Mouse (Mus musculus): ENCODE measurements around the gene Lman1l. TPM values are rescaled to one million over a fixed set of nuclear protein-coding genes. Genes with fewer than 3 reads are reported as not detected.

Gene Lman1l
- polyA plus RNA-seq, 1 experiment from 2014 or later, result not detected

- ATAC-seq (replicated peaks; ENCODE audit: low FRiP score, low TSS enrichment, low read depth) (no peak), DNase-seq (ENCODE audit: low spot score) (no peak)
- H3K9ac ChIP-seq (ENCODE audit: low read length), result no peak overlapping the region
- WGBS, result 18% methylated on average over 6 of the region's 6 CpGs
- H3K9me3 ChIP-seq (ENCODE audit: control insufficient read depth, low read length), result no peaks in the 10 kb centered on the region
- H3K4me2 ChIP-seq (ENCODE audit: low read length), result no peak overlapping the region
- H3K27ac ChIP-seq (ENCODE audit: low read depth), result 0 out of 2 replicates have a peak overlapping the region, but pooled peaks have one; percentile 22
- peaks cover 8% of the 10 kb centered on the region for H3K4me1 ChIP-seq (replicated peaks; ENCODE audit: control insufficient read depth, insufficient read depth, low read length)
- no peaks in the 10 kb centered on the region for H3K36me3 ChIP-seq (ENCODE audit: control insufficient read depth, insufficient read depth, low read length)
- H3K4me3 ChIP-seq (ENCODE audit: low read depth, low read length), result no peak overlapping the region
- H3K27me3 ChIP-seq (replicated peaks; ENCODE audit: control insufficient read depth, insufficient read depth, low read length), result no peaks in the 10 kb centered on the region
These were observed 30.3 kb upstream of the Lman1l start for GRCm38 (mm10) chr9:57650786-57651311.

GRCm38 (mm10) chr9:57650130-57650785 is 29.7 kb upstream of the Lman1l start:
- WGBS, result 94% methylated on average over 6 of the region's 6 CpGs
- no peaks in the 10 kb centered on the region for H3K9me3 ChIP-seq (ENCODE audit: control insufficient read depth, low read length)
- H3K9ac ChIP-seq (ENCODE audit: low read length), result no peak overlapping the region
- no peak for ATAC-seq (replicated peaks; ENCODE audit: low FRiP score, low TSS enrichment, low read depth)
- H3K4me2 ChIP-seq (ENCODE audit: low read length), result no peak overlapping the region
- no peak for DNase-seq (ENCODE audit: low spot score)
- H3K4me1 ChIP-seq (replicated peaks; ENCODE audit: control insufficient read depth, insufficient read depth, low read length), result peaks cover 11% of the 10 kb centered on the region
- H3K27me3 ChIP-seq (replicated peaks; ENCODE audit: control insufficient read depth, insufficient read depth, low read length), result no peaks in the 10 kb centered on the region
- no peak overlapping the region for H3K4me3 ChIP-seq (ENCODE audit: low read depth, low read length)
- H3K27ac ChIP-seq (ENCODE audit: low read depth), result no peak overlapping the region
- no peaks in the 10 kb centered on the region for H3K36me3 ChIP-seq (ENCODE audit: control insufficient read depth, insufficient read depth, low read length)

GRCm38 (mm10) chr9:57647286-57648108 is 26.9 kb upstream of the Lman1l start:
- WGBS, result 58% methylated on average over 4 of the region's 4 CpGs
- no peaks in the 10 kb centered on the region; the same call in 1 of the 2 replicates for H3K36me3 ChIP-seq (ENCODE audit: control insufficient read depth, insufficient read depth, low read length)
- no peak overlapping the region for H3K4me3 ChIP-seq (ENCODE audit: low read depth, low read length)
- ATAC-seq (replicated peaks; ENCODE audit: low FRiP score, low TSS enrichment, low read depth), result no peak
- no peaks in the 10 kb centered on the region for H3K9me3 ChIP-seq (ENCODE audit: control insufficient read depth, low read length)
- DNase-seq (ENCODE audit: low spot score), result no peak
- no peak overlapping the region for H3K4me2 ChIP-seq (ENCODE audit: low read length)
- H3K9ac ChIP-seq (ENCODE audit: low read length), result no peak overlapping the region
- peaks cover 28% of the 10 kb centered on the region for H3K4me1 ChIP-seq (replicated peaks; ENCODE audit: control insufficient read depth, insufficient read depth, low read length)
- H3K27me3 ChIP-seq (replicated peaks; ENCODE audit: control insufficient read depth, insufficient read depth, low read length), result no peaks in the 10 kb centered on the region
- no peak overlapping the region for H3K27ac ChIP-seq (ENCODE audit: low read depth)

GRCm38 (mm10) chr9:57646551-57647103 is 26.1 kb upstream of the Lman1l start:
- no peak for DNase-seq (ENCODE audit: low spot score)
- H3K9me3 ChIP-seq (ENCODE audit: control insufficient read depth, low read length), result no peaks in the 10 kb centered on the region
- 73% methylated on average over 12 of the region's 12 CpGs for WGBS
- H3K4me3 ChIP-seq (ENCODE audit: low read depth, low read length), result no peak overlapping the region
- H3K4me1 ChIP-seq (replicated peaks; ENCODE audit: control insufficient read depth, insufficient read depth, low read length), result peaks cover 29% of the 10 kb centered on the region
- H3K9ac ChIP-seq (ENCODE audit: low read length), result no peak overlapping the region
- H3K4me2 ChIP-seq (ENCODE audit: low read length), result no peak overlapping the region
- H3K27me3 ChIP-seq (replicated peaks; ENCODE audit: control insufficient read depth, insufficient read depth, low read length), result no peaks in the 10 kb centered on the region
- ATAC-seq (replicated peaks; ENCODE audit: low FRiP score, low TSS enrichment, low read depth), result no peak
- H3K36me3 ChIP-seq (ENCODE audit: control insufficient read depth, insufficient read depth, low read length), result peaks cover 7% of the 10 kb centered on the region
- no peak overlapping the region for H3K27ac ChIP-seq (ENCODE audit: low read depth)

GRCm38 (mm10) chr9:57644944-57645893 is 24.6 kb upstream of the Lman1l start:
- Histone ChIP-seq H3K4me2 (ENCODE audit: low read length) (peak overlapping the region; percentile 71), H3K9me3 (ENCODE audit: control insufficient read depth, low read length) (no peaks in the 10 kb centered on the region), H3K27me3 (replicated peaks; ENCODE audit: control insufficient read depth, insufficient read depth, low read length) (no peaks in the 10 kb centered on the region), H3K9ac (ENCODE audit: low read length) (peak overlapping the region; percentile 96), H3K36me3 (ENCODE audit: control insufficient read depth, insufficient read depth, low read length) (peaks cover 7% of the 10 kb centered on the region), H3K4me3 (ENCODE audit: low read depth, low read length) (peak overlapping the region; percentile 88), H3K27ac (ENCODE audit: low read depth) (peak overlapping the region; percentile 96), H3K4me1 (replicated peaks; ENCODE audit: control insufficient read depth, insufficient read depth, low read length) (peaks cover 34% of the 10 kb centered on the region)
- ATAC-seq (replicated peaks; ENCODE audit: low FRiP score, low TSS enrichment, low read depth) (peak; percentile 81), DNase-seq (ENCODE audit: low spot score) (peak; percentile 98)
- under 1% methylated on average over 57 of the region's 85 CpGs for WGBS

GRCm38 (mm10) chr9:57644442-57644943 is 23.9 kb upstream of the Lman1l start:
- peaks cover 7% of the 10 kb centered on the region for H3K36me3 ChIP-seq (ENCODE audit: control insufficient read depth, insufficient read depth, low read length)
- DNase-seq (ENCODE audit: low spot score) (no peak), ATAC-seq (replicated peaks; ENCODE audit: low FRiP score, low TSS enrichment, low read depth) (no peak)
- H3K27ac ChIP-seq (ENCODE audit: low read depth), result peak overlapping the region; percentile 96; the same call in 1 of the 2 replicates
- H3K4me2 ChIP-seq (ENCODE audit: low read length), result peak overlapping the region; percentile 71
- H3K9ac ChIP-seq (ENCODE audit: low read length), result peak overlapping the region; percentile 96
- under 1% methylated on average over 18 of the region's 18 CpGs for WGBS
- no peaks in the 10 kb centered on the region for H3K27me3 ChIP-seq (replicated peaks; ENCODE audit: control insufficient read depth, insufficient read depth, low read length)
- H3K4me1 ChIP-seq (replicated peaks; ENCODE audit: control insufficient read depth, insufficient read depth, low read length), result peaks cover 41% of the 10 kb centered on the region
- peak overlapping the region; percentile 88 for H3K4me3 ChIP-seq (ENCODE audit: low read depth, low read length)
- no peaks in the 10 kb centered on the region for H3K9me3 ChIP-seq (ENCODE audit: control insufficient read depth, low read length)

GRCm38 (mm10) chr9:57643856-57644180 is 23.2 kb upstream of the Lman1l start:
- ATAC-seq (replicated peaks; ENCODE audit: low FRiP score, low TSS enrichment, low read depth), result no peak
- no peak for DNase-seq (ENCODE audit: low spot score)
- Histone ChIP-seq H3K27ac (ENCODE audit: low read depth) (no peak overlapping the region), H3K27me3 (replicated peaks; ENCODE audit: control insufficient read depth, insufficient read depth, low read length) (no peaks in the 10 kb centered on the region), H3K9me3 (ENCODE audit: control insufficient read depth, low read length) (no peaks in the 10 kb centered on the region), H3K4me2 (ENCODE audit: low read length) (peak overlapping the region; percentile 71), H3K4me3 (ENCODE audit: low read depth, low read length) (peak overlapping the region; percentile 88), H3K4me1 (replicated peaks; ENCODE audit: control insufficient read depth, insufficient read depth, low read length) (peaks cover 48% of the 10 kb centered on the region), H3K36me3 (ENCODE audit: control insufficient read depth, insufficient read depth, low read length) (peaks cover 7% of the 10 kb centered on the region), H3K9ac (ENCODE audit: low read length) (peak overlapping the region; percentile 96)
- WGBS, result 35% methylated on average over 7 of the region's 7 CpGs
